Mouse (Mus musculus): Measurements from ENCODE around the gene Ddc. TPM values are rescaled to one million over a fixed set of nuclear protein-coding genes. Genes with fewer than 3 reads are reported as not detected.

Gene Ddc
- total and polyA plus RNA-seq, 3 experiments, result 0.07 to 0.08 TPM; not detected in 1

- H3K27me3 ChIP-seq (ENCODE audit: control insufficient read depth in 1 of 2, insufficient read depth in 2 of 2, low read length in 2 of 2), result peaks cover 5 to 10% of the 10 kb centered on the region in 2 experiments
- DNase-seq (ENCODE audit: low read depth, low spot score), result no peak
These were observed 552 bp upstream of the Ddc start for GRCm38 (mm10) chr11:11898496-11898895.

GRCm38 (mm10) chr11:11895479-11895878, 2.5 kb downstream of the Ddc start:
- H3K9me3 ChIP-seq (replicated peaks; ENCODE audit: insufficient read depth, low read length), result no peaks in the 10 kb centered on the region
- H3K79me2 ChIP-seq (ENCODE audit: control insufficient read depth, insufficient read depth, low read length, poor library complexity), result no peaks in the 10 kb centered on the region
- H3K4me3 ChIP-seq (ENCODE audit: control insufficient read depth in 1 of 2, insufficient read depth in 1 of 2, low read depth in 2 of 2, low read length in 2 of 2), result no peak overlapping the region
- peaks cover 0 to 3% of the 10 kb centered on the region in 2 experiments; a peak in 2 of 4 replicates for H3K36me3 ChIP-seq (ENCODE audit: control insufficient read depth in 1 of 2, insufficient read depth in 2 of 2, low read length in 2 of 2)
- no peak overlapping the region for H3K27ac ChIP-seq (ENCODE audit: control insufficient read depth, low read depth, low read length)
- no peak overlapping the region for H3K9ac ChIP-seq (ENCODE audit: control insufficient read depth, low read depth, low read length, poor library complexity, severe bottlenecking)
- no peak for DNase-seq (ENCODE audit: low read depth, low spot score)
- H3K4me1 ChIP-seq (ENCODE audit: control insufficient read depth in 1 of 2, insufficient read depth in 2 of 2, low read length in 2 of 2), result 0 out of 4 replicates have a peak, but pooled peaks cover 0 to 3% of the 10 kb centered on the region in 2 experiments
- H3K27me3 ChIP-seq (ENCODE audit: control insufficient read depth in 1 of 2, insufficient read depth in 2 of 2, low read length in 2 of 2), result peaks cover 8 to 15% of the 10 kb centered on the region in 2 experiments
- TF ChIP-seq RCOR1 (IDR thresholded peaks at IDR 0.05; ENCODE audit: low read depth, low read length), result peak; percentile 78; the same call in 1 of the 2 replicates
- TF ChIP-seq GATA1 (IDR thresholded peaks at IDR 0.05; ENCODE audit: low read depth, low read length), result peak; percentile 55; the same call in 1 of the 2 replicates
- no peak for TF ChIP-seq MAFK (IDR thresholded peaks at IDR 0.05; ENCODE audit: borderline replicate concordance, low read depth, low read length)
- TF ChIP-seq TCF12 (IDR thresholded peaks at IDR 0.05; ENCODE audit: low read depth, low read length), result 0 out of 2 replicates have a peak, but pooled peaks have one; percentile 34
- TF ChIP-seq USF2 (IDR thresholded peaks at IDR 0.05; ENCODE audit: borderline replicate concordance in 1 of 2, insufficient read depth in 1 of 2, low read depth in 1 of 2, low read length in 2 of 2), result no peak
- TF ChIP-seq ETS1 (IDR thresholded peaks at IDR 0.05; ENCODE audit: low read depth, low read length), result no peak
- TF ChIP-seq KAT2A (conservative IDR thresholded peaks at IDR 0.05; ENCODE audit: low read depth, low read length), result no peak
- TF ChIP-seq MXI1 (IDR thresholded peaks at IDR 0.05; ENCODE audit: low read depth, low read length), result no peak
- no peak for TF ChIP-seq ZKSCAN1 (IDR thresholded peaks at IDR 0.05; ENCODE audit: low read depth, low read length)
- no peak for TF ChIP-seq CTCF (IDR thresholded peaks at IDR 0.05 in 2 of 3, conservative IDR thresholded peaks at IDR 0.05 in 1 of 3; ENCODE audit: control insufficient read depth in 1 of 3, insufficient read depth in 1 of 3, low read depth in 2 of 3, low read length in 3 of 3, poor library complexity in 1 of 3, severe bottlenecking in 1 of 3)
- peak; percentile 41 to 49; a peak in 2 of 4 replicates for TF ChIP-seq EP300 (IDR thresholded peaks at IDR 0.05; ENCODE audit: low read depth in 1 of 2, low read length in 2 of 2)

More at GRCm38 (mm10) chr11:11898496-11898895, 552 bp upstream of the Ddc start:
- Histone ChIP-seq H3K27ac (ENCODE audit: control insufficient read depth, low read depth, low read length) (no peak overlapping the region), H3K4me3 (ENCODE audit: control insufficient read depth in 1 of 2, insufficient read depth in 1 of 2, low read depth in 2 of 2, low read length in 2 of 2) (no peak overlapping the region), H3K9me3 (replicated peaks; ENCODE audit: insufficient read depth, low read length) (no peaks in the 10 kb centered on the region), H3K36me3 (ENCODE audit: control insufficient read depth in 1 of 2, insufficient read depth in 2 of 2, low read length in 2 of 2) (peaks cover 0 to 3% of the 10 kb centered on the region in 2 experiments; a peak in 2 of 4 replicates), H3K79me2 (ENCODE audit: control insufficient read depth, insufficient read depth, low read length, poor library complexity) (no peaks in the 10 kb centered on the region), H3K4me1 (ENCODE audit: control insufficient read depth in 1 of 2, insufficient read depth in 2 of 2, low read length in 2 of 2) (0 out of 4 replicates have a peak, but pooled peaks cover 0 to 3% of the 10 kb centered on the region in 2 experiments), H3K9ac (ENCODE audit: control insufficient read depth, low read depth, low read length, poor library complexity, severe bottlenecking) (no peak overlapping the region)
- TF ChIP-seq BHLHE40 (IDR thresholded peaks at IDR 0.05; ENCODE audit: borderline replicate concordance, low read depth, low read length) (no peak), NRF1 (IDR thresholded peaks at IDR 0.05; ENCODE audit: insufficient read depth, low read depth, low read length, poor library complexity, severe bottlenecking) (no peak), E2F4 (IDR thresholded peaks at IDR 0.05; ENCODE audit: borderline replicate concordance, low read depth, low read length) (no peak), MAFK (IDR thresholded peaks at IDR 0.05; ENCODE audit: borderline replicate concordance, low read depth, low read length) (no peak)

All from MEL (cell line).